Mouse (Mus musculus) myocyte (in vitro differentiated cells): ENCODE data around the gene Zfp764.

ENCODE experiments used
- MYOD1 ChIP-seq, 3 experiments: IDR thresholded peaks; one replicate each; pipeline ENCODE4 v1.6.1; 2011; ENCODE audit warnings: control low read depth in 2 of 3, low read depth in 2 of 3, mild to moderate bottlenecking in 2 of 3, moderate library complexity in 1 of 3; ENCODE audit not compliant: insufficient read length in 2 of 3, control insufficient read depth in 1 of 3
- POLR2A ChIP-seq: IDR thresholded peaks from one replicate; pipeline ENCODE4 v1.6.1; 2011; ENCODE audit warnings: low read depth, mild to moderate bottlenecking, control low read depth, moderate library complexity; ENCODE audit not compliant: insufficient read length
- TCF3 ChIP-seq: IDR thresholded peaks from one replicate; pipeline ENCODE4 v1.6.1; 2011; ENCODE audit warnings: low read depth, control low read depth; ENCODE audit not compliant: insufficient read length

GRCm38 (mm10) chr7:127371213-127371612, 35.4 kb downstream of the Zfp764 start:
- TF ChIP-seq MYOD1 (IDR thresholded peaks at IDR 0.05; ENCODE audit: control insufficient read depth in 1 of 3, insufficient read length in 2 of 3, low read depth in 2 of 3) (no peak), POLR2A (no peak), TCF3 (no peak)
